Mouse (Mus musculus) megakaryocyte, embryonic 14.5 days (primary cell): Measurements from ENCODE around the gene Gm11937.

Source experiments
- FLI1 ChIP-seq: IDR thresholded peaks from 2 replicates; pipeline ENCODE4 v1.6.1; 2012; ENCODE audit warnings: low read length, inconsistent platforms, mixed read lengths
- GATA1 ChIP-seq: IDR thresholded peaks from 3 replicates; pipeline ENCODE4 v1.6.1; 2012; ENCODE audit warnings: mixed read lengths, low read length, inconsistent platforms, borderline replicate concordance

- TF ChIP-seq FLI1: no peak
- no peak for TF ChIP-seq GATA1
Observed at GRCm38 (mm10) chr11:99620335-99620734, 10.3 kb upstream of the Gm11937 start, which contains the start of gene Gm11562.
